Mouse (Mus musculus) testis, postnatal 10 days (tissue): ENCODE measurements around the gene Etnk1.
A peak's percentile ranks its signal among the peaks of the same experiment; 100 is the strongest.

Experiments
- DNase-seq: peaks from one replicate; pipeline ENCODE4 v3.0.0; 2021; ENCODE audit warnings: low spot score

Etnk1 gene

DNA sequence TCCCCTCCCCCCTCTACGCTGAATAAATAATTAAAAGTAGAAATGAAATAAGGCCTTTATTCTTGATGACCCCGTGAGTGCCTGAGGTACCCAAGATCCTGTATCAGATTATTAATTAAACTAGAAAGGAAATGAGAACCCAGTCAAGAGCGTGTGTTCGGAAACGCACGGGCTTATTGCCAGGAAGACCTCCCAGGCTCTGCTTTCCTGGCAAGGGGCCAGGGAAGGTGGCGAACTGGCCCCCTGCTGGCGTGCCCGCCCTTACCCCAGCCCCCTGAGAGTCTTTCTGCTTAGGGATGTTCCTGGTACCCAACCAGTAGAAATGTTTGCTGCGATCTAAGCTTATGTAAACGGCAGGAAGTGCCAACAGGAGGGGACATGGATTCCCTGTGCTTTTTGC lies 49.2 kb downstream of the Etnk1 start:
- DNase-seq, result no peak

DNA sequence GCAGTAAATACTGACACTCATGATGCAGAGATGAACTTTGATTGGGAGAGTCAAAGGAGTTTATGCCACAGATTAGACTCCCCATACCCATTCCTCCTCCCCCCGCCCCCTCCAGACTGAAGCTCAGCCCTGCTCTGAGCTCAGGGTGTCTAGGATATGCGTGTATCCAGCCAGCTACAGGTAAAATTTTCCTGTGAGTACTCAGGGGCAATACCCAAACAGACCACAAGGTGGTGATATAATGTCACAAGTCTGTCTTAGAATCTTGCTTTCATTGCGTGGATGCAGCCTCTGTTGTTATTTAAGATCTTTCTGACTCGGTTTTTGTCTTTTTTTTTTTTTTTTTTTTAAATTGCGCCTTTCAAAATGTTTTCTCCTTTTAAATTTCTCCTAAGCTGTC lies 52.3 kb downstream of the Etnk1 start:
- DNase-seq, result peak; percentile 71

DNA sequence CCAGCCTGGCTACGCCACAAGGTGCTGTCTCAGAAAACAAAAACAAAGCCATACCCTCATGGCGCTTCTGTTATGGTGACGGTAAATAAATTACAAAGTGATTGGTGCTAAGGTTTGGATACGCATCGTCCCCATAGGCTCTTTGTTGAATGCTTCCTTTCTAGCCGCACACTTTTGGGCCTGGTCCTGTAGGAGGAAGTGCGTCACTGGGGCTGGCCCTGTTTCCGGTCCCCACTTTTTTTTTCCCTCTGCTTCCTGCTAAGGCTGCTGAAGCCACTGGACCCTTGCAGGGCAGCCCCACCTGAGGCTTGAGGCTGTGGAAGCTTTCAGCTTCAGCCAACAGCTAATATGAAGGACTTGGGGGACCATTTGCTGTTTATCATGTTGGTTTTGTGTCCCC lies 54.2 kb downstream of the Etnk1 start:
- DNase-seq, result no peak

DNA sequence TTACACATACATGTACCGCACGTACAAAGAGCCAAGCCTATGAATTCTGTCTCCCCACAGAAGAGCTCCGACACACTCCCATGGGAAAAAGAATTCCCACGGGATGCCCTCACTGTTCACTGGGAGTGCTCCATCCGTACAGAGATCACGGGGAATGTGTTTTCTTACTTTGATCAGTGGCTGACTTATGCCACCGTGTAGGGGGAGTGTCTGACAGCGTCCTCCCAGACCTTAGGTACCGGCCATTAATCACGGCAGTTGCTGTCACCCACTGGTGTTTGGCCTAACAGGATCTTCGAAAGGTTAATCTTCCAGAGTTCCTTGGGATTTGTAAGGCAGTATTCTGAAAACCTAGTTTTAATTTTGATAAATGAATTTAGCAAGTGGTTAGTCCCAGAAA lies 57.0 kb downstream of the Etnk1 start:
- peak; percentile 28 for DNase-seq

DNA sequence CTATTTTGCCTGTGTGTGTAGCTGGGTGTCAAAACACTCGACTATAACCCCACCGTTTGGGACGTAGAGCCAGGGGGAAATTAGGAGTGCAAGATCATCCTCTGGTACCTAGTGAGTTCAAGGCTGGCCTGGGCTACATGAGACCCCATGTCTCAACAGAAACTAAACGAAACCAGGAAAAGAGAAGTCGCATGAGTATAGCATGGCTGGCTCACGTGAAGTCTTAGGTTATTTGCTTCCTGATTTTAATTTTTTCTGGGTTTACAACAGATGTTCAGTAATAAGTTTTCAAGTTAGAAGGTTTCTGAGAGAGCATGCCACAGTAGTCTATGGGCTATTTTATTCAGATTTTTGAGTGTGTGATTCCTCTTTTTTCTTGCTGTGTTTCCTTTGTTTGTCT lies 57.9 kb downstream of the Etnk1 start:
- DNase-seq, result no peak

DNA sequence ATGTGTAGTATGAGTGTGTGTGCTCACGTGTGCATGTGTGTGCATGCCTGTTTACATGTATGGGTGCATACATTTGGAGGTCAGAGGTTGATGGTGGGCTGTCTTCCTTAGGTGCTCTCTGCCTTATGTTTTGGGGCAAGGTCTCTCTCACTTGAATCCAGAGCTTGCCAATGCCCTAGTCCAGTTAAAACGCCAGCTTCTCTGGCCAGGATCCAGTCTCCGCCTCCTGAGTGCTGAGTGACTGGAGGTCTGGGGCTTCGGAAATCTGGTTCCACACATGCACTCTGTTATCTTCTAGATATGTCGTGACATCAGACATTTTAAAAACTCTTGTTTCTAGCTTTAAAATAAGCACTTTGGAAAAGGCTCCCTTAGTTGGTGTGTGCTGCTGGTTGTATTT lies 61.7 kb downstream of the Etnk1 start:
- DNase-seq, result no peak

DNA sequence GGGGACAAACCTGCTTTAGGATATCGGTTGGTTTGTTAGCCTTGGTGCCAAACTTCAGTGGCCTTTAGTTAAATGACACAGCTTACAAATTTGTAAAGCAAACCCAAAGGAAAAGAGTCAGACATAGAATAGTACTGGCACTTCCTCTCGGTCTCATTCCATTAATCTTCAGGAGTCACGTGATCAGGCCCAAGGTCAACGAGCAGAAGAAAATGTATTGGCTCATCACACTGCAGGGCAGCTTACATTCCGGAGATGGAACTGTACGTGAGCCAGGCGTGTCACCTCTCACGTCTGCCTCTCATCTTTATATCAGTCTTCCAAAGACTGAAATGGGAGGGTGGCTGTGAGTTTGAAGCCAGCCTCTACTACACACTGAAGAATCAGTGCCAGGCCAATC lies 62.9 kb downstream of the Etnk1 start:
- DNase-seq, result no peak

DNA sequence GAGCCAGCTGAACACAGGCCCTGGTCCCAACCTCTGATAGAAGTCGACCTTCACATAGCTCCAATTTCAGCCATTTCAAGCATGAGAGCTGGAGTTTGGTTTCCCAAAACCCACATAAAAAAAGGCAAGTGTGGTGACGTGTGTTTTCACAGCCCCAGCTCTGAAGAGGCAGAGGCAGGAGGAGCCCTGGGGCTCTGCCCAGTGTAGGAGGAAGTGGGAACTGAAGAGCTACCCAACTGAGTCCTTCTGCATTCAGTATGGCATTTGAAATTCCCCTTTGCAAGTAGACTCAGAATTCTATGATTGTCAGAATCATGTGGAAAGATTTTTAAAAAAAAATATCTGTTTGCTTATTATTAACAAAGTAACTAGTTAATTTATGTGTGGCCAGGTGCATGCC lies 63.9 kb downstream of the Etnk1 start:
- DNase-seq, result no peak

DNA sequence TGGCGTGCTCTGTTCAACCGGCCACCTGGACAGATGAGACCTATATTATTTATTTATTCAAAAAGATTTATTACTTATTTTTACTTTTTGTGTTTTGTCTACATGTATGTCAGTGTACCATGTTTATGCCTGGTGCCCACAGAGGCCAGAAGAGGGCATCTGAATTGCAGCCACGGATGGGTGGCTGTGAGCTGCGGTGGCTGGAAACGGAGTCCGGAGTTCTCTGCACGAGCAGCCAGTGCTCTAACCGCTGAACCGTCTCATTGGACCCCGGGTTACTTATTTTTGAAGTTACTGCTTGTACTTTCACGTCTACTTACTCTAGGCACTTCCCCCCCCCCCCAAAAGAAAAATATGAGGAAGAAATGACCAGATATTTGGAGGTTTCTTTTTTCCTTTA lies 65.7 kb downstream of the Etnk1 start:
- DNase-seq, result no peak

DNA sequence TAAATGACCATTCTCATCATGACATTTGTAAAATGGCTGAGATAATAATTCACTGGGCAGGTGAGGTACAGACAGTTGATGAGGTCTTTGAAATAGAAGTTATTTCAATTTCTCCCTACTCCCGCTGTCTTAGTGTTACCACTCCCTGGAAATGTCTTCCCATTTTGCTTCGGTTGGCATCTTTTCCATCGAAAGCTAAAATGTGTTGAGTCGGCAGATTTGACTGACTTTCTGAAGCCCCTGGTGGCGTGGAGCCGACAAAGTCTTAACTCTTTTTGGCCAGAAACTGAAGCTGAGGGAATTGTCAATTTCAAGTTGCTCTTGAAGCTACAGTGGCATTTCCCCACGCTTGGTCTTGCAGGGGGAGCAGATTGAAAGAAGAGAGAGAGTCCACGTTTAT lies 67.8 kb downstream of the Etnk1 start:
- DNase-seq, result no peak

DNA sequence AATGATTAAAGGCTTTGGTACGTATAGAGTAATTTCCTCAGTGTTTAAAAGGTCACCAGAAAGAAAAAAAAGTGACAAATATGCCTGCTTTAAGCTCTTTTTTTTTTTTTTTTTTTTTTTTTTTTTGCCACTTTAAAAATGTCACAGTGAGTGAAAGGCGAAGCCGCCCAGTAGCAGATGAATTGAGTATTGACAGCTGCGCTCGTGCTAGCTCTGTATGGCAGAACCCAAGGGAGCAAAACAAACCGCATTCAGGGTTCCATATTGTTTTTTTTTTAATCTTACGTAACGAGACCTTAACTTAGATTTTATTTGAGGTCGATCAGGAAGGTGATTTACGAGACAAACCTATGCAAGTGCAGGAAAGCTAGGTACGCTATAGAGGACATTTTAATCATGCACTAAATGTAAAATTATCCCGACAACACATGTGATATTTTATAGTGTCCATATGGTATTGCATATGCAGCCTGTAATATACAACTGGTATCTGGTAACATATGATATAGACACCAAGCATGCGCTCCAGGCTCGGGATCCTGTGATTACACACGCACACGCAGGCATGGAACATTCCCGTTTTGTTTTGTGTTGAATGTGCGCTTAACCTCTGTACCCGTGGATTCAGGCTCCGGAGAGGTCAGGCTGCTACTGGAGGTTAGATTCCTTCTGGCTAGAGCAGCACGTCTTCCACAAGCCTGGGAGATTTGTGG lies 72.5 kb downstream of the Etnk1 start:
- DNase-seq, result no peak

DNA sequence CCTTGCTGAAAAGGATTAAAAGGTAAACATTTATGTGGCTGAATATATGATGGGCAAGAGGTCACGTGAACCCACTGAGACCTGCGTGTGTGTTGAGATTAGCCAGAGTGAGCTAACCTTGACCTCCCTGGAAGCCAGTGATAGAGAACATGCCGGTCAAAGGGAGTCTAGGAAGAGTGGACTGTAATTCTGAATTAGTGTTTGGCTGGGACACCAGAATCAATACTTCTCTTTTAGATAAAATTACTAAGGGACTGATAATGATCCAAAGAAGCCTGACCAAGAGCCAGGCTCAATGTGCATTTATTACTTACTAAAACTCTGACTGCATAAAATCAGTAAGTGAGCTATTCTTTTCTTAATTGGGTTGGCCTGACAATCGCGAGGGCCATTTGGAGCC lies 76.2 kb downstream of the Etnk1 start:
- no peak for DNase-seq

DNA sequence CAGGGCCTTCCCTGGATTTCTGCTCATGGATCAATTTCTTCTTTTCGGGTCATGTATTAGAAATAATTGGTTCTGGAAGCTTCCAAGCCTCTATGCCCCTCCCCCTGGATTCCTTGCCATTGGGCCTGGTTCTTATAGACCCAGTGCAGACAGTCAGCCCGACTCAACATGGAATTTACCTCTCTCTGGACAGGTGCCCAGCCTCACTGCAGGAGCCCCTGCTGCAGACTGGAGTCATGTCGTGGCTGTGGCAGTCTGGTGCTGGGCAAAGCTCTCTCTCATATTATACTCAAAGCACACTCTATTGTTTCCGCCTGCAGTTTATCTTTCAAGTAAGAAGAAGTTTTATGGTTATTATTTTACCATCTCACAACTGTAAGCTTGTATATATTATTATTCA lies 90.9 kb downstream of the Etnk1 start:
- DNase-seq, result no peak

DNA sequence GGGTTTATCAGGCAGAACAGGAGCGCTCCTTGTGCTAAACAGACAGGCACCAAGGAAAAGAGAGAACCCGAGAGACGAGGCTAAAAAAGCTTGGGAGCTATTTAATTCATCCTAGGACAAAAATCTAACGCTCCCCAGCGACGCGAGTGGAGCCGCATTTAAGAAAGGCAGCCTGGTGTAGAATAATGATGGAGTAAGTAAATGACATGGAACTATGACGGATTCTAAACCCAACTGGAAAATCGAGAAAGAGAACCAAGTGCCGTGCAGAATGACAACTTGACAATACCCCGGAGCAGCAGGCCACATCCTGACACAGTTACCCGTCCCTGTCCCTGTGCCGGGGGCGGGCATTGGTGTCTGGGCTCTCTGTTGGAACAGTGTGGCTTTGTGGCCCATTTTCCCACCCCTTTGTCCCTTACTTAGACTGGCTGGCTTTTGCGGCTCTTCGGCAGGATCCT lies 92.2 kb downstream of the Etnk1 start:
- no peak for DNase-seq

DNA sequence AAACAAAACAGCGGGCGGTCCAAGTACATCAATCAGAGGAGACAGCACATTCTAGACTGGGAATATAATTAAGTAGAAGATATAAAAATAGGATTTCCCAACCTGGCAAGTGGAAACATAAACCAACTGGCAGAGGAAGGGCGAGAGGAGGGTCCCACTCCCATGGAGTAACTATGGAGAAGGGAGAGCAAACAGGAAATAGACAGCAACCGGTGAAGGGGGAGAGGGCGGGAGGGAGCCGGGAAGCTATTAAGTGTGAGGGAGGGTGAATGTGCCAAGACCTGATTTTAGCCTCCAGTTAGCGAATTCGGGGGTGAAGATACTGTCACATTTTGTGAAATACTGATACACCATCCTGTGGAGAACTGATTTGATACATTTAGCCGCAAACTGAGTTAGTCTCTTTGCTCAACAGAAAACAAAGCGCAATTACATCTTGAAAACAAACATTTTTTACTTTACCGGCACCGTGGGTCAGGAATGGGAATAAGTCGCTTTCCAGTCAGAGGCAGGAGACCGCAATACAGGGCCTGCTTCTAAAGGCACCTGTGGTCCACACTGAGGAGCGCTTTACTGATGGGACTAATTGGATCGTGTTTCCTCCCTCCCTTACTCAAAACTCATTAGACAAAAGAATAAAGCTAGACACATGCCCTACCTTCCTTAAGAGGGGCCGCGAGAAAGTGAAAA lies 93.0 kb downstream of the Etnk1 start:
- DNase-seq, result no peak

DNA sequence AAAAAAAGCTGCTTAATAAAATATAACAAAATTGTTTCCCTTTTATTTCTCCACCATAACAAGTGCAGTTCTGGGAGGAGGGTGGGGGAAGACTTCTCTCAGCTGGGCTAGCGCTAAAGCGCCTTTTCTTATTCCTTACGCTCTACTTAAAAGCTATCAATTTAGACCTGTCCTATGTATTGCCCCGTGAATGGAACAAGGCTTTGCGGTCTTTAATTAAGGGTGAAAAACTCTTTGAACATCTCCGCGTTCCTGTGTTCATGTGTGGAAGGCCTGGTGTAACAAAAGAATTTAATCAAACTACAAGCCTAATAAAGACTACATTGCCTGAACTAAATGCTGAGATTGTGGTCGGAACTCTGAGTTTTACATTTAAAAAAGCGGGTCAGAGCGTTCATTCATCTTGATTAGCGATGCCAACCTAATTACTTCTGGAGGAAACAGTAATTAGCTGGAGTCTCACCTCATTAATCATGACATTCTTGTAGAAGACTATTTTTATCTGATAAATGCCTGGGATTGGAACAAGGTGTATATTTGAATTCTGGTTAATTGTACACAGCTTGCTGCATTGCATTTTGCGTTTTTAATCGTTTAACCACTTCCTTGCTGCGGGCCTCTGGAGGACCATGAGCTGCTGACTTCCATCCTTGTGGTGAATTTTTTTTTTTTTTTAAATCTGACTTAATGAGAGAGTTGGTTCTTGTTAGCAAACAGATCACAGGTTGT lies 93.7 kb downstream of the Etnk1 start:
- DNase-seq, result no peak

DNA sequence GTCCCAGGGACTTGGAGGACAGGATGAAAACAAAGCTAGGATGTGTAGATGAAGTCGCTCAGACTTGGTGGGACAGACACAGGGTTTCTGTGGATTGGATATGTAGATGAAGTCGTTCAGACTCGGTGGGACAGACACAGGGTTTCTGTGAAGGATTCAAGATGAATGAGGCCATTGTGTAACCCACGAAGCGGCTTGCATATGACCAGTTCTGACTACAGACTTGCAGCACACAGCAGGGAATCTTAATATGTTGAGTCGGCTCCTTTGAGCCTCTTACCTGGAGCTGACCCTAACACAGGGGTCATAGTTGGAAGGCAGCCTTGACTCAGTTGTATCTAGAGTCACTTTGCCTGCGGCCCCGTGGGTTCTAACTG lies 94.3 kb downstream of the Etnk1 start:
- DNase-seq, result no peak

DNA sequence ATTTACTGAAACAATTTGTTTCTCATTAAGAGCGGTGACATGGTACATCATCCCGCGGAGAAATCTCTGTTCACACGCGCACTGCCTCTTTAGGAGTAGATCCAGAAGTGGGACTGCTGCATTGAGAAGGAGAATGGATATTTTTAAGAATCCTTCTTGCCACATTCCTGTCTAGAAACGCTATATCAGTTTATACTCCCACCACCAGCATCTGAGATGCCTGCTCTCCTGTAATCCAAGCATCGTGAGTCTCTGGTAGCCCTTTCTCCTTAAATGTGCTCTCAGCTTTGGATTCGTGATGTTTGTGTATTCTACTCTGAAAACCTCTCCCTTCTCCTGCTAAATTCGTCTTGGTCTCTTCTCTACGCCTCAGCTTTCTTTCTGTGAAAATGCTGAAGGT lies 98.5 kb downstream of the Etnk1 start:
- no peak for DNase-seq

DNA sequence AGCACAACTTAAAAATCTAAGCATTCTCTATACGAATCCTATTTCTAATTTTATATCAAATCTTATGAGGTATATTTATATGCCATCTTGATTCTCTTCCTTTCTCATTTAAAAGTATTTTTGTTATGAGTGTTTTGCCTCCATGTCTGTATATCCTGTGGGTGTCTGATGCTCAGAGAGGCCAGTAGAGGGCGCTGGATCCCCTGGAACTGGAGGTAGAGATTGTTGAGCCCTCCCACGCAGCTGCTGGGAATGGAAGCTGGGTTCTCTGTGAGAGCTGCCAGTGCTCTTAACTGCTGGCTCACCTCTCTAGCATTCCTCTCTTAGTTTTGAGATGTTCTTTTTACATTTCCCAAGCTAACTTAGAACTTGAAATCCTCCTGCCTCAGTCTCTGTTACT lies 112.2 kb downstream of the Etnk1 start:
- no peak for DNase-seq
